Mouse (Mus musculus) embryonic fibroblast, embryonic 13.5 days (primary cell): ENCODE measurements at regions not wholly inside any gene's neighbourhood (a gene's known extent, or its start where the extent isn't known, plus 50 kb on each side); places are given as distances from the start of the nearest gene placed in this dataset.

Experiments
- CTCF ChIP-seq: IDR thresholded peaks from 2 replicates; pipeline ENCODE4 v1.5.1; 2011; ENCODE audit warnings: mild to moderate bottlenecking, control low read depth, low read length, moderate library complexity, borderline replicate concordance; ENCODE audit not compliant: insufficient read depth
- POLR2A ChIP-seq: IDR thresholded peaks from 2 replicates; pipeline ENCODE4 v1.6.1; 2011; ENCODE audit warnings: low read depth, mild to moderate bottlenecking, control low read depth, low read length, moderate library complexity

DNA sequence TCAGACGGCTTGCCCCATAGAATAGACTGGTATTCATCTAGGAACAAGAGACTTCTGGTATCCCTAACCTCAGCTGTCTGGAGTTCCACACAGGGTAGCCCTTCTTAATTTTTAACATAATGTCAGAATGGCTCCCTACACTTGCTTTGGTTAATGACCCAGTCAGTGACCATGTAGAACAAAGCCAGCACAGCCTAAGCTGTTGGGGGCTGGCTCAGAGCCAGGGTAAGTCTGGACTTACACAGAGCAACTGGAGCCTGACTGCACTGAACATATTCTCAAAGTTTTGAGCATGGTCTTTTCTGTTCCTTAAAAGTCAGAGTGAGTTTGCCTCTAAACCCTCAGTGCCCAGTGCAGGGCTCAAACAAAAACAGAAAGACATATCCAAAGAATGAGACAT is 123.4 kb downstream of the Gm6685 start:
- TF ChIP-seq POLR2A (no peak), CTCF (no peak)
